Mouse (Mus musculus): Measurements from ENCODE around the gene Sept9. TPM values are rescaled to one million over a fixed set of nuclear protein-coding genes. Genes with fewer than 3 reads are reported as not detected.
A peak's percentile ranks its signal among the peaks of the same experiment; 100 is the strongest.

Gene Sept9
- total RNA-seq, 1 experiment from 2014 or later = 92.3 TPM

- no peak for ATAC-seq (ENCODE audit: extremely low read depth, insufficient number of reproducible peaks, low FRiP score, poor library complexity, severe bottlenecking)
These were observed 25.2 kb upstream of the Sept9 start for GRCm38 (mm10) chr11:117174098-117174892.

- ATAC-seq (ENCODE audit: extremely low read depth, insufficient number of reproducible peaks, low FRiP score, poor library complexity, severe bottlenecking) = no peak
These were observed 24.5 kb upstream of the Sept9 start for GRCm38 (mm10) chr11:117174924-117175323.

- ATAC-seq (ENCODE audit: extremely low read depth, insufficient number of reproducible peaks, low FRiP score, poor library complexity, severe bottlenecking) = no peak
These were observed 24.0 kb upstream of the Sept9 start for GRCm38 (mm10) chr11:117175472-117175871.

- ATAC-seq (ENCODE audit: extremely low read depth, insufficient number of reproducible peaks, low FRiP score, poor library complexity, severe bottlenecking) = no peak
These were observed 23.2 kb upstream of the Sept9 start for GRCm38 (mm10) chr11:117176304-117176703.

- no peak for ATAC-seq (ENCODE audit: extremely low read depth, insufficient number of reproducible peaks, low FRiP score, poor library complexity, severe bottlenecking)
These were observed 22.6 kb upstream of the Sept9 start for GRCm38 (mm10) chr11:117176900-117177299.

- peak; percentile 61; the same call in 1 of the 2 replicates for ATAC-seq (ENCODE audit: extremely low read depth, insufficient number of reproducible peaks, low FRiP score, poor library complexity, severe bottlenecking)
These were observed 22.0 kb upstream of the Sept9 start for GRCm38 (mm10) chr11:117177303-117177979.

GRCm38 (mm10) chr11:117179902-117180301 lies 19.6 kb upstream of the Sept9 start:
- no peak for ATAC-seq (ENCODE audit: extremely low read depth, insufficient number of reproducible peaks, low FRiP score, poor library complexity, severe bottlenecking)

- ATAC-seq (ENCODE audit: extremely low read depth, insufficient number of reproducible peaks, low FRiP score, poor library complexity, severe bottlenecking) = no peak
These were observed 16.7 kb upstream of the Sept9 start for GRCm38 (mm10) chr11:117182808-117183207.

GRCm38 (mm10) chr11:117183299-117183698 lies 16.2 kb upstream of the Sept9 start:
- ATAC-seq (ENCODE audit: extremely low read depth, insufficient number of reproducible peaks, low FRiP score, poor library complexity, severe bottlenecking) = no peak

- ATAC-seq (ENCODE audit: extremely low read depth, insufficient number of reproducible peaks, low FRiP score, poor library complexity, severe bottlenecking) = no peak
These were observed 15.6 kb upstream of the Sept9 start for GRCm38 (mm10) chr11:117183841-117184240.

- no peak for ATAC-seq (ENCODE audit: extremely low read depth, insufficient number of reproducible peaks, low FRiP score, poor library complexity, severe bottlenecking)
These were observed 14.2 kb upstream of the Sept9 start for GRCm38 (mm10) chr11:117185076-117185933.

GRCm38 (mm10) chr11:117191524-117191923 lies 7.9 kb upstream of the Sept9 start:
- no peak for ATAC-seq (ENCODE audit: extremely low read depth, insufficient number of reproducible peaks, low FRiP score, poor library complexity, severe bottlenecking)

GRCm38 (mm10) chr11:117194475-117194937 lies 5.0 kb upstream of the Sept9 start:
- ATAC-seq (ENCODE audit: extremely low read depth, insufficient number of reproducible peaks, low FRiP score, poor library complexity, severe bottlenecking) = no peak

- no peak for ATAC-seq (ENCODE audit: extremely low read depth, insufficient number of reproducible peaks, low FRiP score, poor library complexity, severe bottlenecking)
These were observed 3.8 kb upstream of the Sept9 start for GRCm38 (mm10) chr11:117195616-117196015.

- ATAC-seq (ENCODE audit: extremely low read depth, insufficient number of reproducible peaks, low FRiP score, poor library complexity, severe bottlenecking) = no peak
These were observed 2.8 kb upstream of the Sept9 start for GRCm38 (mm10) chr11:117196681-117197080.

- ATAC-seq (ENCODE audit: extremely low read depth, insufficient number of reproducible peaks, low FRiP score, poor library complexity, severe bottlenecking) = no peak
These were observed 1.3 kb upstream of the Sept9 start for GRCm38 (mm10) chr11:117198122-117198521.

GRCm38 (mm10) chr11:117201846-117202245 lies 2.4 kb downstream of the Sept9 start:
- ATAC-seq (ENCODE audit: extremely low read depth, insufficient number of reproducible peaks, low FRiP score, poor library complexity, severe bottlenecking) = no peak

GRCm38 (mm10) chr11:117204606-117205005 lies 5.1 kb downstream of the Sept9 start:
- no peak for ATAC-seq (ENCODE audit: extremely low read depth, insufficient number of reproducible peaks, low FRiP score, poor library complexity, severe bottlenecking)

- ATAC-seq (ENCODE audit: extremely low read depth, insufficient number of reproducible peaks, low FRiP score, poor library complexity, severe bottlenecking) = no peak
These were observed 5.6 kb downstream of the Sept9 start for GRCm38 (mm10) chr11:117205042-117205441.
